Mouse (Mus musculus): ENCODE results near the gene Mturn.

Gene Mturn

DNA sequence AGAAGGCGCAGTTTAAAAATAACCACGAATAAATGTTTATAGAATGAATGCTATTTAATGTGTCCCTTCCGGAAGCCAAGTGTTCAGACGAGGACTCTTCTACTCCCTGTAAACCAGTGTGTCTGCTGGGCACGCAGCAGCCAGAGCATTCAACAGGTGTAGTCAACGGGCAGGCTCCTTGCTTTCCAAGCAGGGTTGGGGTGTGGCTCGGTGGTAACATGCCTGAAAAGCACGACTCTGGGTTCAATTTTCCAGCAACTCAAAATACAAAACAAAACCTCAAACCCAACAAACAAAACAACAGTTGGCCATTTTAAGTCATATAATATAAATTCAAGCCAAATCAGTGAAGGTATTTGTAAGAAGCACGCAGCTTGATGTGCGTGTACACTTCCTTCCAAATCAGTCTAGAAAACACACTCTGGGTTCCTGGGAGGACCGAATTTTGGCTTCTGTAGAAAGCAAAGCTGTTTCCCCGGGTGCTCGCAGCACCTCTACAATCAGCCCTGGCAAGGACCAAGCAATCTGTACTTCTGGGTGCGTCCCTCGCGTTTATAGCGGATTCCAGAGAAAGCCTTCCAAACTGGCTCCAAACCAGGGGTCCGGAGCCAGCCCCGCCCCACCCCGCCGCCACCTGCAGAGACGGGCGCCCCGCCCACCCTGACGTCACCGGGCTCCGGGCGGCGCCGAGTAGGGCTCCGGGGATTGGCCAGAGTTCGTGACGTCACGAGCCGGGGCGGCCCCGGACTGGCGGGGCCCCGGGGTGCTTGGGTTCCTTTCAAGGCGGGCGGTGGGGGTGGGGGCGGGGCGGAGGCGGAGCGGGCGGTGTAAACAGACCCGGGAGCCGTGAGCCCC lies at the start of gene Mturn:
Gene Mturn, plus strand, starts transcription at position 734 of the 855 bp plus-strand sequence.
- DNase-seq (ENCODE audit: low read depth, low spot score): peak; percentile 99

DNA sequence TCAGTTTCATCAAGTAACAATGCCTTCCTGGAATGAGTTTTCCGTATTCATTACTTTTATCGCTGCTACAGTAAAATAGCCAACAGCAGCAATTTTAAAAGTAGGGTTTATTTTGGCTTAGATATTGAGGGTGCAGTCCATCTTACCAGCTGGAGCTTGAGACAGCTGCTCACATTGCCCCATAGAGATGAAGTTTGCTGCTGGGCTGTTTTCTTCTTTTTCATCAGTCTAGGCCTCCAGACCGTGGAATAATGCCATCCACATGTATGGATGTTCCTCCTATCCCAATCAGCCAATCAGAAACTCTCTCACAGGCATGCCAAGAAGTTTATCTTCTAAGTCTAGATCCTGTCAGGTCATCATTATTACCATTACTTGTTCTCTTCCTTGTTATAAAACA lies 41.5 kb upstream of the Mturn start:
- no peak for DNase-seq (ENCODE audit: low read depth, low spot score)

DNA sequence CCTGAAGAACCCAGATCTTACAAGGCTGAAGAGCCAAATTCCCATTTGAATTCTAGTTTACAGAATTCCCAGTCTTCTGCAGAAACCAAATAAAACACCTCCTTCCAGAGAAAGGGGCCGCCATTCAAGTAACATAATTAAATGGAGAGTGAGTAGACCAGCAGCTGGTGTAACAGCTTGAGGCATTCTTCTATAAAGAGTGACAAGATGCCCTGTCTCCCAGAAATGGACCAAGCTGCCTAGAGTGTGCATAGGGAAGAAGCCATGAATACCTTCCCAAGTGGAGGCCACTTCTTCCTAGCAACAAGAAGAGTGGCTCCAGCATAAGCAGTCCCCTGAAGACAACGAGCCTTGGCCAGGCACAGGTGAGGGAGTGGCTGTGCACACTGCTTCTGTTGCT lies 39.5 kb upstream of the Mturn start:
- DNase-seq (ENCODE audit: low read depth, low spot score): no peak

DNA sequence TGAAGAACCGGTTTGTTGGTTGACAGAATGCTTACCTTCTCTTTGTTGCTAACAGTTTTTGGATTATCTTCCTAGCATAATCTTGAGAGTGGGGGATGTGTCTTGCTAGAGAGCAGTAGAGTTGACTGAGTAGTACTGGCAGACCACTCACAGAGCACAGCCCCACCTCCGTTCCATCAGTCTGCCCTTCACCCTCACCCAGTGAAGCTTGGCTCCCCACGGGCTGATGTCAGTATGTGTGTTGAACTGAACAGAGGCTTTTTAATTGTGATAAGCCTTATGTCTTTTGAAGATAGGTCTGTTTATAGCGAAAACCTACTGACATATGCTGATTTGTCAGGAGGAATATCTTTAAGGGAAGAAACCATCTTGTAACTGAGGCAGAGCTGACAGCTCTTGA lies 38.2 kb upstream of the Mturn start:
- DNase-seq (ENCODE audit: low read depth, low spot score): no peak

DNA sequence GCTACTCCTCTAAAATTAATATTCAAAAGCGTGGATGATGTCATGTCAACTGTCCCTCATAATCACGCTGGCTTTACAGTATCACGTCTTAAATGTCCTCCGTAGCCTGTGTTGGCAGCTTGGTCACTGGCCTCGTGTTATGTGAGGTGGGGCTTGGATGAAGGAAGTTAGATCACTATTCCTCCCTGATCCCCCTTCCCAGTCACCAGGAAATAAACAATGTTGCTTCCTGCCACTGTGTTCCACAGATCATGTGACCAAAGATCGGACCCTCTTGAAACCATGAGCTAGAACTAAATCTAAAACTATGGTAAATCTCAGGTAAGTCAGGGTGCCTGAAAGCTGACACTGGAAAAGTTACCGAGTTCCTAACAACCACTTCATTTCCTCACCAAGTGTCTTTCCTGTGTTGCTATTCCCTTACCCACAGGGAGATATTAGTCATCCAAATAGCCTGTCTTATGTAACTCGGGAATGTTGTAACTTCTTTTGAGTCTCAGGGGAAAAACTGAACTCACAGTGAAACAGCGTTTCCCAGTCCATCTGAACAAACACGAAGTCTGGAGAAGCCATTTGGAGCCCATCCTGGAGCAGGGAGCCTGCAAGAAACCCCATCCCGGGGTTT lies 25.8 kb upstream of the Mturn start:
- no peak for DNase-seq (ENCODE audit: low read depth, low spot score)

DNA sequence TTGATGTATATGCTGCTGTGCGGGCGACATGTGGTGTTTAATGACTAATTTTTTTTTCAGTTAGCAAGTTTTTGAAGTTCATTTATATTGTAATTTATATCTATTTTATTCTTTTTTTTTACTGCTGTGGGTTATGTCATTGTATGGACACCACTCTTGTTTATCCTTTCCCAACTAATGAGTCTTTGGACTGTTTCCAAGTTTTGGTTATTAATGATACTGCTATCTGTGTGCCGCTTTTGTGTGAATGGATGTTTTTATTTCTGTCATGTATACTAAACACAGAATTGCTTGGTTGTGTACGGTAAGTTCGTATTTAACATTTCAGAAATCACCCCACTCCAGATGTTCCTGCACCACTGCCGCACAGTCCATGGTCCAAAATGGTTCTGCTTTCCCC lies 23.6 kb upstream of the Mturn start:
- DNase-seq (ENCODE audit: low read depth, low spot score): no peak

DNA sequence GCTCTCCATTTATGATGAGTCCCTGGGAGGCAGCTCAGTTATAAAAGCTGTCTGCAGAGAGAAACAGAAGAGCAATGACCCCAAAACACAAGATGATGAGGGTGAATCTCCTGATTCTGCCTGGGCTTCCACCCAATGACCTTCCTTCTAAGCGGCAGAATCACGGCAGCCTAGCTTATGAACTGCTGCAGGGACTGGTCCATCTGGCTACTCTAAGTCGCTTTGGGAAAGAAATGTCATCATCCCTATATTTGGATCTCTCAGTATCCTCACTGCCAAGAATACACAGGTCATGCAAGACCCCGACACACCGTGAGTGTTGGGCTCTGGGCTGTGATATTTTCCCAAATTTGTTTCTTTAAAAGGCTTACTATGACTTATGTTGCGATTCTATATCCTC lies 11.6 kb upstream of the Mturn start:
- no peak for DNase-seq (ENCODE audit: low read depth, low spot score)

DNA sequence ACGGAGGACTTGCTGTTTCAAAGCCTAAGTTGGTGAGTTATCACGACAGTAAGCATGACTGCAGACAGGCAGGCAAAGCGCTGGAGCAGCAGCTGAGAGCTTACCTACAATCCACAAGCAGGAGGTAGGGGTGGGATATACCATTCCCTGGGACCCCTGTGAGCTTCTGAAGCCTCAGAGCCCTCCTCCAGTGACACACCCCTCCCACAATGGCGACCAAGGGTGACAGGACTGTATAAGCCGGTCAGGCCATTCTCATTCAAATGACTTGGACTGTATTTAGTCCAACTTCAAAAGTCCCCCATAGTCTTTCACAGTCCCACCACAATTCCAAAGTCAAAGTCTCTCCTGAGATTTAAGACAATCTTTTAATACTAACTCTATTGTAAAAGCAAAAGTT lies 8.5 kb upstream of the Mturn start:
- DNase-seq (ENCODE audit: low read depth, low spot score): no peak

DNA sequence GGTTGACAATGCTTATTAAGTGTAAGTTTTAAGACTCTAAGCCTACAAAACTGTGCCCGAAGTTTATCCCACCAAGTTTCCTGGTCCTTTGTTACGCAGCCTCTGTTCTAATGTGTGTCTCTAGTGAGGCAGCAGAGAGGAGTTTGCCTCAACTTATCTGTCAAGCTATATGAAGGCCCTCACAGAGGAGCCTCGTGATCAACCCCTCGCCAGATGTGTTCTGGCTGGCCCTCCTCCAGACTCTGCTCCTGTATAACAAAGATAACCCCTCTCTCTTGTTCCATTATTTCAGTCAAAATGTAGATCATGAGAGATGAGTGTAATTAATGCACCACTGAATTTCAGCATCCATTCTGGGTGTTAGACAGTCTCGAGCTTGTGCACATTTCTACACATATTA lies 1.7 kb upstream of the Mturn start:
- no peak for DNase-seq (ENCODE audit: low read depth, low spot score)

DNA sequence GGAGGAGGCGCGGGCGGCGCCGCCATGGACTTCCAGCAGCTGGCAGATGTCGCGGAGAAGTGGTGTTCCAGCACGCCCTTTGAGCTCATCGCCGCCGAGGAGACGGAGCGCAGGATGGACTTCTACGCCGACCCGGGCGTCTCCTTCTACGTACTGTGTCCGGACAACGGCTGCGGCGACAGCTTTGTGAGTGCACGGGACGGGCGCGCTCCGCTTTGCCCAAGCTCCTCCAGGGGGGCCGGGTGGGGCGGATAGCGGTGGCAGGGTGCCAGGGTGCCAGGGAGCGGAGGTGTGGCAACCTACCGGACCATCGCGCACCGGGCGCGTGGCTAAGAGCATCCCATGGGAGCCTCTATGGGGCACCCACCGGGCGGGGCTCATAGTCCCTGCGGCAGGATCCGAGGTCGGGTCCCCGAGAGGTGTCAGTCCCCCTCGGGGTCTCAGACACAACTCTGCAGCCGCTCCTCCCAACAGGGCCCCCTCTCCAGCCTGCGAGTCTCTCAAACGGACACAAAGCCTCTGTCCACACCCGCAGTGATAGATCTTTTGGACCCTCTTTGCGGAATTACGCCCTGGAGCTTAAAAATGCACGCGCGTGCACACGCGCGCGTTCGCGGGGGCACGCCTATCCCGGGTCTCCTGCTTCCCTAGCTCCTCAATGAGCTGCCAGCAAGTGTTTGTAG lies 463 bp downstream of the Mturn start:
- DNase-seq (ENCODE audit: low read depth, low spot score): no peak

DNA sequence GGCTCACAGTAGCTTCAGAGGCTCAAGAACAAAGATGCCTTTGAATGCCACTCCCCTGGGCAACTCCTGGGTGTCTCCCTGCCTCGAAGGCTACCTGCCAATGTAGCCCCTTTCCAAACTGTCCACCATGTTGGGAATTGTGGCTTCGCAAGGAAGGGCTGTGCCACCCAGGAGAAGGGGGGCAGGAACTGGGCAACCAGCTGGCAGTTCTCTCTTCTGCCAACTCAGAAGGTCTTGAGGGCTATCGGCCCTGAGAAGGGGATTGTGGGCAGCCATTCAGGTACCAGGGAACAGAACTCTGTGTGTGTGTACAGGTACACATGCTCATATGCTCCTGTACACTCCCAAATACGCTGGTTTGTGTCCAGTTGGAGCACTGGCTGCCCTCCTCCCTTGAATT lies 2.7 kb downstream of the Mturn start:
- DNase-seq (ENCODE audit: low read depth, low spot score): no peak

DNA sequence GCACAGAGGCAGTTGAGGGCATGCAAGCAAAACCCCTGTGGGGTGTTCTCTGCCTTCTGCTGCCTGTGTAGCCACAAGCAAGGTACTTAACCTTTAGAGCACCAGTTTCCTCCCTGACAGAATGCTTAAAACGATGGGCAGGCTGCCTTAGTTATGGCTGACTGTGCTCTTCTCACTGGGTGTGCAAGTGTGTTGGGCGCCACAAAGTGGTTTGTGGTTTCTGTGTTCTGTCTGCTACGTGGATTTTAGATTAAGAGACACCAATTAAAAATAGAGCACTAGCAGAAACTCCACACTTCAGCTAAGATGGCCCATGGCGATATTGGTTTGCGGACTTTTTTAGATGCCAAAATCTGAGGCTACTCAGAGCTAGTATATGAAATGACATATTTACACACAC lies 3.7 kb downstream of the Mturn start:
- peak; percentile 67 for DNase-seq (ENCODE audit: low read depth, low spot score)

DNA sequence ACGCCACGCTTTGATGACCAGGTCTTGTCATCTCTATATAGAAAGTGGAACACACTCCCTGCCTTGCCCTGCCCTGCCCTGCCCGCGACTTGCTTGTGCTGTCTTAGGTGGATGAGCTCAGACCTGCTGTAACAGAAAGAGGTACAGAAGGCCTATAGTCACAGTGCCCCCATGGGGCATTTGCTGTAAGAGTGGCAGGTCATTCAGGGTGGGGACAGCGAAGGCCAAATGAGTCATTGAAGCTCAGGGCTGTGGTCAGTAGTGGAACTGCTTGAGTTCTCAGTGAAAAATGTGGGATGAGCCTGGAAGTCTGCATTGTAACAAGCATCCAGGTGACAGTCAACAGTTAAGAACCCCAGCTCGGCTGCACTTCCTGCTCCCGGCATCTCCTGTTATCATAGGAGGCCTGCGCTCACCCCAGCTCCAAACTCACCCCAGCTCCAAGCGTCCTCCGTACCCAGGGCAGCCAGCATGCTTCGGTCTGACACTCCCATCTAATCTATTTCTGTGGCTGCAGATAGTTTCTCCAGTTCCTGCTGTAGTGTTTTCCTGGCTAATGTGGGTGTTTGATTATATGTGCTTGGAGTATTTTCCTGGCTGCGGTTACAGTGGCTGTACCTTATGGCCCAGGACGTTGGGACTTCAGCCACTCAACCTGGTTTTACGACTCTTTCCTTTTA lies 4.4 kb downstream of the Mturn start:
- DNase-seq (ENCODE audit: low read depth, low spot score): no peak

DNA sequence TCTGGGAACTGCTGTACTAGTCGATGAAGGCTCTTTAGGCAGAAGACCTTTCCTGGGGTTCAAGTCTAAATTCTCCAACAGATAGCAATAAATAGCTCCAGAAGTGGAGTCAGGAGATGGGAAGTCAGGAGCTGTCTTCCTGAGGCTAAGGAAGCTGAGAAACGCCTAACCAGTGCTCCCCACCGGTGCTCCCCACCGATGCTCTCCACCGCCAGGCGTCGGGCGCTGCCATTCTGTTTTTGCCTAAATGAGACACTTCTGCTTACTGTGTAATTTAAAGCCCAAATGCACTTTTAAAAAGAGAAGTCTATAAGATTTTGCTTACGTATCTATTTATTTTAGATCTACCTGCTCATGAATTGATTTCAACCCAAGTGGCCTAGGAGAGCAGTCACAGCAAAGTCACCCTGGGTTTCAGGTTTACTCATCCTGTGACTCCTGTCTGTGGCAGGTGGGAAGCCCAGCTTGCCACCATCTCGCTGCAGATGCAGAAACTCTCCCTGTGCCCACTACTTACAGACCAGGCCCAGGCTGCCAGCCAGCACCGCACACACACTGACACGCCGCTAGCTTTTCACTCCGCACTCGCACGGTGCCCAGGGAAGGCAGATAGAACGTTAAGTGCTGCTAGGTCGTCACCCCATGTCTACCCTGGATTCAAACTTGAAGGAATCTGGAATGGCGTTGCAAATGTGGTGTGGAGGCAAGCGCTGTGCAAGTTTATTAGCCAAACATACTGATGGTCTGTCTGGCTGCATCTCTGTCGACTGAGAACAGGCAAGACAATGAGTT lies 5.7 kb downstream of the Mturn start:
- DNase-seq (ENCODE audit: low read depth, low spot score): no peak

DNA sequence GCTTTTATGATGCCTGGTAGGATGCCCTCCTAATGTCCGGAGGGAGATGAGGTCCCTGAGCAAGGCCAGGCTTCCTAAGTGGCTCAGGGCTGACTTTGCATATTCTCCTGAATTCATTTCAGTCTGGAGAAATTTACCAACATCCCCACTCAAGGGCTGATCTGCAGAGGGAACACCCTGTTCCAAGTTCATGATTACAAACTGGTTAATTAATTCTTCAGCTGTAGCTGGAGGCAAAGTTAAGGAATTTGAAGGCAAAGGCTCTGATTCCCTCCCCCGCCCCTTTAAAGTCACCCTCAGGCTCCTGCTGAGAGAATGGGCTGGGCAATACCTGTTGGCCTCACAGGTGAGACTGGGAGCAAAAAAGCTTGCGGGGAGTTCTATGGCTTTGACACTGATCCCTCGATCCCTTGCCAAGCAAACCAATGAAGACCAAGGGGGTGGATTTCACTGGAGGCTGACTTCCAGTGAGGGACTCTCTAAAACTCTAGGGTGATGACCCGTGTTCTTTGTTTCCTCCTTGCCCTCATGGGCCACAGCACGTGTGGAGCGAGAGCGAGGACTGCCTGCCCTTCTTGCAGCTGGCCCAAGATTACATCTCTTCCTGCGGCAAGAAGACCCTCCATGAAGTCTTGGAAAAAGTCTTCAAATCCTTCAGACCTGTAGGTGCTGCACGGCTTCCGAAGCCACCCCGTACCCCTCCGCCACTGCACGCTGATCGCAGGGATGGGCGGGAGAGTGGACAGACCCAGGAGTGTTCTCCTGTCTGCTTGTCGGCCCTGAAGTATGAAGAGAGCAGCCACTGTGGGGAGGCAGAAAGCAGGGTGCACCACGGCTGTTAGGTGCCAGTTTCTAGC lies 7.3 kb downstream of the Mturn start:
- no peak for DNase-seq (ENCODE audit: low read depth, low spot score)

DNA sequence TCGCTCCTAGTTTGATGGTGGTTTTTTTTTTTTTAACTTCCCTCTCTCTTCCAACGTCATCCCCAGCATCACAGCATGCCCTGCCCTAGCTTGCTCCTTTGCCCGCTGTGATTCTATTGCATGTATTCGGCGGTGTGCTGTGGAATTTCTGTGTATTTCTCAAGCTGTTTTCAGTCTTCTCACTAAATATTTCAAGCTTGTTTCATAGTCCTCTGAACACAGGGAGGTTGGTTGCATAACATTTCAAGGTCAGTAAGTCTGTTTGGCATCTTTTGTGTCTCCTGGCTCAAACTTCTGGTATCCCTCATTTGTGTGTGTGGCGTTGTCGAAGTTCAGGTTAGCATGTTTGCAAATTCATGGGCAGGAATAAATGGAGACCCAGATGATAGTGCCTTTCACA lies 8.3 kb downstream of the Mturn start:
- no peak for DNase-seq (ENCODE audit: low read depth, low spot score)

DNA sequence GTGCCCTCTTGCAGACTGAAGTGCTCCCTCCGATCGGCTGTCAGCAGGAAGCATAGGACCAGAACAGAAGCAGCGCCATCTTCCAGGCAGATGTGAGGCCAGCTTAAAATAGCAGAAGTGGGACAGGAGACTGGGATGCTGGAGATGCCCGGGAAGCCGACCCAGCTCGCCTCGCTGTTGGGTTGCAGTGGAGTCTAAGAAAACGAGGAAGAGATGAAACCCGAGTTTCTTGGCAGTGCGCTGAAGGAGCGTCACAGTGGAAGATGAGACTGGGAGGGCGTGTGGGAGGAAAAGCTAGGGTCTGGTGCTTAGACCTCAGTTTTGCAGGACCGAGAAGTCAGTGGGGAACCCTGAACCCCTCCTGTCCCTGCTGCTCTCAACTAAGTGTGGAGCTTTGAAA lies 9.4 kb downstream of the Mturn start:
- no peak for DNase-seq (ENCODE audit: low read depth, low spot score)

DNA sequence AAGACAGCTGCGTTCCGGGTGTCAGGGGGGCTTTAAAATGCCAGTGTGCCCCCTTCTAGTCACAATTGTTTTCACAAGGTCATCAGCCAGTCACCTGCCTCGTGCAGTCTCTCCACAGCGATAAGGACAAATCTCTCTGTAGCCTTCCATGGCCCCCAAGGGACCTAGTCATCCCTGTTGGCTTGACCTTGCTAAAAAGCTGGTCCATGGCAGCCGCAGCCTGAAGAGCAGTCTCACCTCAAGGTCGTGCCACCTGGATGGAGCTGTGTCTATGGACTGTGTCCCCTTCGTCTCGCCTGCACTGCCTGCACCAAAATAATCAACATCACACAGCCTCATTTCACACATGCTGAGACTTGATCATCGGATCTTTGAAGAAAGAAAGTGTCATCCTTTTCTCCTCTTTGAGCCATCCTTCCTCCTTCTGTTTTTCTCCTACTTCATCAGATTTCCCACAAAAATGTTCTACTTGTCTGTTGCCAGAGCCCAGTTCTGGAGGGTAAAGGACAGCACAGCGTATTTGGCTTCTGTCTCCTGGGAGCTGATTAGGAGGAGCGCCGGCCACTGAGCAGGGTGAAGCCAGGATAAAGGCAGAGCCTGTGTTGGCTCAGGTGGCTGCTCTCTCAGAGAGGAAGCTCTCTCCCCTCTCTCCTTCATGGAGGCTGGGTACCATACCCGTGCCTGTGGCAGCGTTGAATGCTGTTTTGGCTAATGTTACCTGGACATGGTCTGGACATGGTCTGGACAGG lies 10.1 kb downstream of the Mturn start:
- DNase-seq (ENCODE audit: low read depth, low spot score): no peak

DNA sequence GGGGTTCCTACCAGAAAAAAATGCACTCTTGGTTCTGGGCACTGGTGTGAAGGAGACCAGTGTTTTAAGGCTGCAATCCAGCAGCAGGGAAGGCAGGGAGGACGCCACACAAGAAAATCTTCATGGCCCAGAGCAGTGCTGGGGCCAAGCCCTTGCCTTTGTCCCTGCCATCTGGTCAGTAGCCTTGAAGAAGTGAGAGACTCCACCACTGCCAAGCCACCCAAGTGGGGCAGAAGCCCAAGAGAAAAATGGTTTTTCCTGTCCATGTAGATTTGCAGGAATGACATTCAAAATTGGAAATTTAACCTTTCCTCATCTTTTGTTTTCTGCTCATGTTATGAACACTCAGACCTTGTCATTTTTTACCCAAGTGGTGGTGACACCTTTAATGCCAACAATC lies 10.8 kb downstream of the Mturn start:
- DNase-seq (ENCODE audit: low read depth, low spot score): no peak

DNA sequence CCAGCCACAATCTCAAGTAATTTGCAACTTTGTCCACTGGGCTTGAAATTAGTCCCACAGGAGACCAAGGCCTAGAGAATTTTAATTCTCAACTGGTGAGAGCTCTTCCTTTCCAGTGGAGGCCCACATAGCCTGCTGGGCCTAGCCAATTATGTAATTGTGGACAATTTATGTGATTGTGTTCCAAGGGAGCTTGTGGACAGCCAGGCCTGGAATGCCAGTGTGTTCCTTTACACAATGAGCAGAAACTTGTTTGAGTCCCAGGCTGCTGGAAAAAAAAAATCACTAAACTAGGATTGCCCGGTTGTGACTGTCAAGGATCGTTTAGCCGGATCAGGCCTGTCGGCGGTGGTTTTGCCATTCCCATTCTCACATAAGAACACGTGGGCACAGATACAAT lies 11.9 kb downstream of the Mturn start:
- no peak for DNase-seq (ENCODE audit: low read depth, low spot score)
